Mouse (Mus musculus) megakaryocyte progenitor cell, adult 5-6 weeks (primary cell): Measurements from ENCODE around the gene Gramd4. TPM values are rescaled to one million over a fixed set of nuclear protein-coding genes. Genes with fewer than 3 reads are reported as not detected.
A peak's percentile ranks its signal among the peaks of the same experiment; 100 is the strongest.
"Not testable (repeated sequence)": the region's sequence is repeated elsewhere in the genome, so short reads cannot be mapped to it uniquely, and the experiment has no call there.

Experiments
- ATAC-seq: replicated peaks from 2 replicates; pipeline ENCODE4 v1.8.0; 2016; ENCODE audit warnings: mild to moderate bottlenecking, moderate TSS enrichment, inconsistent platforms; ENCODE audit not compliant: poor library complexity
- total RNA-seq, 2 experiments: library from RNA; stranded (forward) in 1 of 2; stranded (reverse) in 1 of 2; fragments of 157-497, 149-512 nt in 1 of 2; fragments of 200-1000 nt in 1 of 2; gene quantifications; 2 replicates each; pipeline versions ENCODE4 v1.2.3 to v1.2.4; 2015 to 2017

Gramd4 gene
- total RNA-seq, 2 experiments from 2014 or later, result 7.4 to 19.7 TPM

GRCm38 (mm10) chr15:86176771-86177702, 119.5 kb downstream of the Gramd4 start:
- ATAC-seq, result no peak

GRCm38 (mm10) chr15:86177703-86178251, 120.3 kb downstream of the Gramd4 start:
- ATAC-seq, result not testable (repeated sequence)

- ATAC-seq, result no peak
Observed at GRCm38 (mm10) chr15:86178594-86178993, 121.1 kb downstream of the Gramd4 start.

GRCm38 (mm10) chr15:86180427-86180826, 122.9 kb downstream of the Gramd4 start:
- 0 out of 2 replicates have a peak, but pooled peaks have one; percentile 19 for ATAC-seq

- ATAC-seq, result not testable (repeated sequence)
Observed at GRCm38 (mm10) chr15:86181321-86181720, 123.8 kb downstream of the Gramd4 start.

GRCm38 (mm10) chr15:86181941-86182439, 124.5 kb downstream of the Gramd4 start:
- ATAC-seq, result peak; percentile 10

GRCm38 (mm10) chr15:86182646-86183045, 125.2 kb downstream of the Gramd4 start:
- peak; percentile 67 for ATAC-seq

GRCm38 (mm10) chr15:86183484-86183883, 126.0 kb downstream of the Gramd4 start:
- no peak for ATAC-seq

- ATAC-seq, result no peak
Observed at GRCm38 (mm10) chr15:86184071-86184470, 126.6 kb downstream of the Gramd4 start.

- ATAC-seq, result peak; percentile 21
Observed at GRCm38 (mm10) chr15:86184851-86185688, 127.6 kb downstream of the Gramd4 start.

- ATAC-seq, result peak; percentile 59
Observed at GRCm38 (mm10) chr15:86185689-86186569, 128.4 kb downstream of the Gramd4 start, which contains the start of gene Cerk. TSS of gene Cerk (minus strand) at chr15:86186141.

GRCm38 (mm10) chr15:86186686-86187085, 129.2 kb downstream of the Gramd4 start:
- no peak for ATAC-seq

Other genes starting within 250 kb of the Gramd4 start
- gene Cdpf1, start 246.0 kb upstream of the Gramd4 start, total RNA-seq (2015), result 10.9 and 17.1 TPM in 2 replicates
- gene Cdpf1, start 246.0 kb upstream of the Gramd4 start, total RNA-seq (2017), result 15.2 and 15.5 TPM in 2 replicates
- 0.05 TPM in 2 replicates for gene Pkdrej, start 236.0 kb upstream of the Gramd4 start, total RNA-seq (2015)
- 0.07 TPM in 1 of 2 replicates, not detected in the other for gene Pkdrej, start 236.0 kb upstream of the Gramd4 start, total RNA-seq (2017)
- gene Ttc38, start 225.4 kb upstream of the Gramd4 start, total RNA-seq (2015), result 1.9 and 2.4 TPM in 2 replicates
- gene Ttc38, start 225.4 kb upstream of the Gramd4 start, total RNA-seq (2017), result 2.4 and 3.3 TPM in 2 replicates
- 15.3 and 18.1 TPM in 2 replicates for gene Gtse1, start 197.9 kb upstream of the Gramd4 start, total RNA-seq (2015)
- 16.9 and 18.6 TPM in 2 replicates for gene Gtse1, start 197.9 kb upstream of the Gramd4 start, total RNA-seq (2017)
- 7.4 and 7.6 TPM in 2 replicates for gene Trmu, start 178.4 kb upstream of the Gramd4 start, total RNA-seq (2015)
- gene Trmu, start 178.4 kb upstream of the Gramd4 start, total RNA-seq (2017), result 22.6 and 24.7 TPM in 2 replicates
- gene Celsr1, start 23.9 kb upstream of the Gramd4 start, total RNA-seq (2015), result 8.4 and 10.7 TPM in 2 replicates
- gene Celsr1, start 23.9 kb upstream of the Gramd4 start, total RNA-seq (2017), result 4.4 and 6.6 TPM in 2 replicates
- 25.0 and 26.5 TPM in 2 replicates for gene Cerk, start 128.4 kb downstream of the Gramd4 start, total RNA-seq (2015)
- 37.6 and 45.7 TPM in 2 replicates for gene Cerk, start 128.4 kb downstream of the Gramd4 start, total RNA-seq (2017)
- 12.2 and 12.6 TPM in 2 replicates for gene Tbc1d22a, start 156.8 kb downstream of the Gramd4 start, total RNA-seq (2015)
- 17.3 and 19.8 TPM in 2 replicates for gene Tbc1d22a, start 156.8 kb downstream of the Gramd4 start, total RNA-seq (2017)